Mouse (Mus musculus) thymus, postnatal 0 days (tissue): ENCODE measurements around the gene 1700025G04Rik. TPM values are rescaled to one million over a fixed set of nuclear protein-coding genes. Genes with fewer than 3 reads are reported as not detected.

Source experiments
- DNase-seq: peaks from one replicate; pipeline ENCODE4 v3.0.0-alpha.2; 2015; ENCODE audit warnings: low spot score
- polyA plus RNA-seq: library from polyadenylated mRNA; unstranded; fragments of >200 nt; fragmentation: Nextera tagmentation; extraction: Ambion mirVana; gene quantifications from 2 replicates; pipeline ENCODE4 v1.2.1, GENCODE M21; 2015

1700025G04Rik gene
- polyA plus RNA-seq, 1 experiment from 2014 or later: 26.1 TPM

GRCm38 (mm10) chr1:151963248-151963647 is 126.7 kb downstream of the 1700025G04Rik start:
- DNase-seq: no peak

GRCm38 (mm10) chr1:151962078-151962477 is 127.8 kb downstream of the 1700025G04Rik start:
- no peak for DNase-seq

- no peak for DNase-seq
Observed at GRCm38 (mm10) chr1:151961204-151961603, 128.7 kb downstream of the 1700025G04Rik start.

GRCm38 (mm10) chr1:151959010-151959409 is 130.9 kb downstream of the 1700025G04Rik start:
- DNase-seq: no peak

- DNase-seq: no peak
Observed at GRCm38 (mm10) chr1:151958442-151958841, 131.5 kb downstream of the 1700025G04Rik start.

GRCm38 (mm10) chr1:151957669-151958068 is 132.3 kb downstream of the 1700025G04Rik start:
- no peak for DNase-seq

- no peak for DNase-seq
Observed at GRCm38 (mm10) chr1:151955866-151956265, 134.1 kb downstream of the 1700025G04Rik start.

GRCm38 (mm10) chr1:151953563-151953962 is 136.4 kb downstream of the 1700025G04Rik start:
- no peak for DNase-seq

GRCm38 (mm10) chr1:151948065-151948464 is 141.9 kb downstream of the 1700025G04Rik start:
- DNase-seq: no peak

- DNase-seq: no peak
Observed at GRCm38 (mm10) chr1:151947571-151947970, 142.4 kb downstream of the 1700025G04Rik start.

- no peak for DNase-seq
Observed at GRCm38 (mm10) chr1:151944457-151945223, 145.3 kb downstream of the 1700025G04Rik start.

- DNase-seq: no peak
Observed at GRCm38 (mm10) chr1:151943681-151944237, 146.2 kb downstream of the 1700025G04Rik start.

GRCm38 (mm10) chr1:151942972-151943654 is 146.8 kb downstream of the 1700025G04Rik start:
- no peak for DNase-seq

GRCm38 (mm10) chr1:151939987-151940386 is 149.9 kb downstream of the 1700025G04Rik start:
- DNase-seq: no peak

GRCm38 (mm10) chr1:151939510-151939909 is 150.4 kb downstream of the 1700025G04Rik start:
- no peak for DNase-seq

- no peak for DNase-seq
Observed at GRCm38 (mm10) chr1:151933605-151934004, 156.3 kb downstream of the 1700025G04Rik start.

GRCm38 (mm10) chr1:151926826-151927225 is 163.1 kb downstream of the 1700025G04Rik start:
- no peak for DNase-seq

GRCm38 (mm10) chr1:151926141-151926540 is 163.8 kb downstream of the 1700025G04Rik start:
- no peak for DNase-seq

- DNase-seq: no peak
Observed at GRCm38 (mm10) chr1:151925738-151926137, 164.2 kb downstream of the 1700025G04Rik start.

- DNase-seq: no peak
Observed at GRCm38 (mm10) chr1:151918806-151919357, 171.0 kb downstream of the 1700025G04Rik start.

- no peak for DNase-seq
Observed at GRCm38 (mm10) chr1:151917736-151918135, 172.2 kb downstream of the 1700025G04Rik start.

GRCm38 (mm10) chr1:151914494-151914893 is 175.4 kb downstream of the 1700025G04Rik start:
- DNase-seq: no peak
